Mouse (Mus musculus) heart, adult 2 months (tissue): ENCODE measurements at regions not wholly inside any gene's neighbourhood (a gene's known extent, or its start where the extent isn't known, plus 50 kb on each side); places are given as distances from the start of the nearest gene placed in this dataset.

Experiments
- DNase-seq, 2 experiments: peaks; one replicate each; pipeline ENCODE4 v3.0.0; 2021
- H3K27ac ChIP-seq: fragments of 200-600 bp; 2 replicates; pipeline ENCODE4 v1.8.1; 2022
- H3K27me3 ChIP-seq: fragments of 200-500 bp; 2 replicates; pipeline ENCODE4 v1.6.1; 2012; ENCODE audit warnings: mild to moderate bottlenecking, low read length, inconsistent platforms, mixed read lengths; ENCODE audit not compliant: control insufficient read depth, insufficient read depth
- H3K36me3 ChIP-seq: fragments of 200-500 bp; 2 replicates; pipeline ENCODE4 v1.6.1; 2012; ENCODE audit warnings: low read length, inconsistent platforms; ENCODE audit not compliant: control insufficient read depth, insufficient read depth
- H3K4me1 ChIP-seq: fragments of 200-500 bp; 2 replicates; pipeline ENCODE4 v1.6.1; 2011; ENCODE audit warnings: low read length; ENCODE audit not compliant: control insufficient read depth, insufficient read depth
- H3K4me3 ChIP-seq: fragments of 200-600 bp; 2 replicates; pipeline ENCODE4 v1.8.1; 2022
- H3K79me2 ChIP-seq: fragments of 200-500 bp; replicated peaks from 2 replicates; pipeline ENCODE4 v1.6.1; 2012; ENCODE audit warnings: mild to moderate bottlenecking, inconsistent platforms, low read length, moderate library complexity, mixed read lengths; ENCODE audit not compliant: control insufficient read depth, insufficient read depth
- H3K9ac ChIP-seq: fragments of 200-500 bp; 2 replicates; pipeline ENCODE4 v1.6.1; 2012; ENCODE audit warnings: low read depth, mild to moderate bottlenecking, control low read depth, inconsistent platforms, low read length, mixed read lengths
- CTCF ChIP-seq: fragments of 200-600 bp; IDR thresholded peaks from 2 replicates; pipeline ENCODE4 v1.8.1; 2022; ENCODE audit warnings: antibody characterized with exemption, mild to moderate bottlenecking, moderate library complexity
- EP300 ChIP-seq: fragments of 200-500 bp; IDR thresholded peaks from 2 replicates; pipeline ENCODE4 v1.6.1; 2011; ENCODE audit warnings: low read depth, low read length, control low read depth; ENCODE audit not compliant: insufficient read depth
- POLR2A ChIP-seq: fragments of 200-500 bp; IDR thresholded peaks from 2 replicates; pipeline ENCODE4 v1.6.1; 2011; ENCODE audit warnings: mild to moderate bottlenecking, low read depth, low read length, control low read depth; ENCODE audit not compliant: insufficient read depth
- WGBS: fragments of 180-500 bp; shearing (Covaris S2); methylation state at CpG from one replicate; pipeline ENCODE4 v1.1.7; 2018; 5-methylcytosine and 5-hydroxymethylcytosine counted together
- intact Hi-C: fragments of 180-260 bp; cut with DNase I; formaldehyde crosslinking; loops from one replicate; pipeline ENCODE4 v1.15.1; 2025

- intact Hi-C loops = no loop called here
- Histone ChIP-seq H3K27ac (no peak overlapping the region), H3K4me1 (no peaks in the 10 kb centered on the region), H3K4me3 (no peak overlapping the region), H3K9ac (no peak overlapping the region), H3K36me3 (no peaks in the 10 kb centered on the region), H3K79me2 (no peaks in the 10 kb centered on the region), H3K27me3 (no peaks in the 10 kb centered on the region)
- no peak for DNase-seq
- 46% methylated on average over 1 of the region's 1 CpGs for WGBS
- TF ChIP-seq POLR2A (no peak), EP300 (no peak), CTCF (no peak)
Observed at GRCm38 (mm10) chr14:28740076-28740475, 235.5 kb downstream of the Wnt5a start.

DNA sequence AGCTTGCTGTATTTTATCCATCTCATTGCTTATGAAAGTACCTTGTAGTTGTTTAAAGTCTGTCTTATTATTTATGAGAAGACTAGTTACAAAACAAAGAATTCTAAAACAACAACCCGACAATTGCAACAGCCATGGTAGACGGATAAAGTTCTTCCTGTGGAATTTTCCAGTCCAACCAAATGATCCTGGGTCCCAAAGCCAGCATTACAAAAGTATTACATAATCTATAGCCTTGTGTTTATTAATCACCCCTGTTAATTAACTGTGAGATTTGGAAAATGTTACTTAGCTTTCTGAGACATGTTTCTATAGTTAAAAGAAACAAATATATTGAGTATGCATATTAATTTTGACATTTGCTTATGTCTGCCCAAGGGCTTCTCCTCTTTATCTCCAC is 236.9 kb downstream of the Wnt5a start:
- 51% methylated on average over 2 of the region's 2 CpGs for WGBS
- Histone ChIP-seq H3K9ac (no peak overlapping the region), H3K36me3 (no peaks in the 10 kb centered on the region), H3K79me2 (no peaks in the 10 kb centered on the region), H3K27ac (no peak overlapping the region), H3K4me3 (no peak overlapping the region), H3K27me3 (no peaks in the 10 kb centered on the region), H3K4me1 (no peaks in the 10 kb centered on the region)
- TF ChIP-seq CTCF (no peak), POLR2A (no peak), EP300 (no peak)
- DNase-seq = no peak
- intact Hi-C loops = no loop called here

GRCm38 (mm10) chr14:28743673-28744072 is 239.1 kb downstream of the Wnt5a start:
- intact Hi-C loops = no loop called here
- DNase-seq = no peak
- WGBS = 72% methylated on average over 4 of the region's 4 CpGs
- Histone ChIP-seq H3K4me1 (no peaks in the 10 kb centered on the region), H3K27me3 (no peaks in the 10 kb centered on the region), H3K9ac (no peak overlapping the region), H3K79me2 (no peaks in the 10 kb centered on the region), H3K4me3 (no peak overlapping the region), H3K27ac (no peak overlapping the region), H3K36me3 (no peaks in the 10 kb centered on the region)
- no peak for TF ChIP-seq POLR2A
- no peak for TF ChIP-seq CTCF
- TF ChIP-seq EP300 = no peak

GRCm38 (mm10) chr14:28750301-28750700 is 245.8 kb downstream of the Wnt5a start:
- Histone ChIP-seq H3K4me1 (no peaks in the 10 kb centered on the region), H3K79me2 (no peaks in the 10 kb centered on the region), H3K36me3 (no peaks in the 10 kb centered on the region), H3K4me3 (no peak overlapping the region), H3K9ac (no peak overlapping the region), H3K27ac (no peak overlapping the region), H3K27me3 (no peaks in the 10 kb centered on the region)
- WGBS = 73% methylated on average over 1 of the region's 1 CpGs
- TF ChIP-seq EP300 (no peak), CTCF (no peak), POLR2A (no peak)
- DNase-seq = no peak
- intact Hi-C loops = no loop called here

GRCm38 (mm10) chr14:28765201-28765600 is 252.8 kb upstream of the Lrtm1 start:
- 71% methylated on average over 1 of the region's 1 CpGs for WGBS
- no peaks in the 10 kb centered on the region for H3K27me3 ChIP-seq
- H3K79me2 ChIP-seq = no peaks in the 10 kb centered on the region
- TF ChIP-seq CTCF = no peak
- no peak for TF ChIP-seq POLR2A
- no peak for TF ChIP-seq EP300
- peak in 1 of 2 experiments; percentile 6 for DNase-seq
- H3K4me3 ChIP-seq = no peak overlapping the region
- no peak overlapping the region for H3K27ac ChIP-seq
- H3K36me3 ChIP-seq = no peaks in the 10 kb centered on the region
- no peaks in the 10 kb centered on the region for H3K4me1 ChIP-seq
- intact Hi-C loops = no loop called here
- H3K9ac ChIP-seq = no peak overlapping the region

- Histone ChIP-seq H3K36me3 (no peaks in the 10 kb centered on the region), H3K27ac (no peak overlapping the region), H3K4me3 (no peak overlapping the region), H3K27me3 (no peaks in the 10 kb centered on the region), H3K9ac (no peak overlapping the region), H3K4me1 (no peaks in the 10 kb centered on the region), H3K79me2 (no peaks in the 10 kb centered on the region)
- WGBS = 82% methylated on average over 11 of the region's 11 CpGs
- TF ChIP-seq EP300 (no peak), CTCF (no peak), POLR2A (no peak)
- no peak for DNase-seq
- intact Hi-C loops = no loop called here
Observed at GRCm38 (mm10) chr14:28773068-28773467, 244.9 kb upstream of the Lrtm1 start.

- Histone ChIP-seq H3K4me3 (no peak overlapping the region), H3K79me2 (no peaks in the 10 kb centered on the region), H3K36me3 (no peaks in the 10 kb centered on the region), H3K9ac (no peak overlapping the region), H3K27me3 (no peaks in the 10 kb centered on the region), H3K27ac (no peak overlapping the region), H3K4me1 (no peaks in the 10 kb centered on the region)
- 90% methylated on average over 1 of the region's 1 CpGs for WGBS
- intact Hi-C loops = no loop called here
- no peak for DNase-seq
- TF ChIP-seq EP300 (no peak), CTCF (no peak), POLR2A (no peak)
Observed at GRCm38 (mm10) chr14:28775686-28776085, 242.3 kb upstream of the Lrtm1 start.
